Mouse (Mus musculus): ENCODE measurements at regions not wholly inside any gene's neighbourhood (a gene's known extent, or its start where the extent isn't known, plus 50 kb on each side); places are given as distances from the start of the nearest gene placed in this dataset.

- no peak for DNase-seq (ENCODE audit: low spot score)
Observed at GRCm38 (mm10) chr9:41834487-41835404, 289.4 kb downstream of the Sorl1 start.

GRCm38 (mm10) chr9:41833408-41833807 is 290.7 kb downstream of the Sorl1 start:
- no peak for DNase-seq (ENCODE audit: low spot score)

- no peak for DNase-seq (ENCODE audit: low spot score)
Observed at GRCm38 (mm10) chr9:41827356-41827755, 296.7 kb downstream of the Sorl1 start.

GRCm38 (mm10) chr9:41821401-41821800 is 302.7 kb downstream of the Sorl1 start:
- DNase-seq (ENCODE audit: low spot score): no peak

GRCm38 (mm10) chr9:41817740-41818461 is 306.2 kb downstream of the Sorl1 start:
- DNase-seq (ENCODE audit: low spot score): no peak

GRCm38 (mm10) chr9:41815921-41816320 is 308.2 kb downstream of the Sorl1 start:
- no peak for DNase-seq (ENCODE audit: low spot score)

- DNase-seq (ENCODE audit: low spot score): no peak
Observed at GRCm38 (mm10) chr9:41809291-41809690, 314.8 kb downstream of the Sorl1 start.

- no peak for DNase-seq (ENCODE audit: low spot score)
Observed at GRCm38 (mm10) chr9:41808791-41809190, 315.3 kb downstream of the Sorl1 start.

GRCm38 (mm10) chr9:41806289-41806621 is 317.8 kb downstream of the Sorl1 start:
- DNase-seq (ENCODE audit: low spot score): no peak

- DNase-seq (ENCODE audit: low spot score): no peak
Observed at GRCm38 (mm10) chr9:41805491-41806288, 318.4 kb downstream of the Sorl1 start.

GRCm38 (mm10) chr9:41804711-41805331 is 319.3 kb downstream of the Sorl1 start:
- DNase-seq (ENCODE audit: low spot score): no peak

- DNase-seq (ENCODE audit: low spot score): no peak
Observed at GRCm38 (mm10) chr9:41803680-41804460, 320.2 kb downstream of the Sorl1 start.

- DNase-seq (ENCODE audit: low spot score): no peak
Observed at GRCm38 (mm10) chr9:41801376-41801775, 322.7 kb downstream of the Sorl1 start.

GRCm38 (mm10) chr9:41792830-41793213 is 331.3 kb downstream of the Sorl1 start:
- no peak for DNase-seq (ENCODE audit: low spot score)

GRCm38 (mm10) chr9:41792173-41792829 is 331.8 kb downstream of the Sorl1 start:
- no peak for DNase-seq (ENCODE audit: low spot score)

GRCm38 (mm10) chr9:41791501-41792172 is 332.5 kb downstream of the Sorl1 start:
- no peak for DNase-seq (ENCODE audit: low spot score)

GRCm38 (mm10) chr9:41785131-41785530 is 339.0 kb downstream of the Sorl1 start:
- no peak for DNase-seq (ENCODE audit: low spot score)

- no peak for DNase-seq (ENCODE audit: low spot score)
Observed at GRCm38 (mm10) chr9:41772281-41772902, 351.7 kb downstream of the Sorl1 start.

GRCm38 (mm10) chr9:41771276-41771675 is 352.8 kb downstream of the Sorl1 start:
- DNase-seq (ENCODE audit: low spot score): no peak

- no peak for DNase-seq (ENCODE audit: low spot score)
Observed at GRCm38 (mm10) chr9:41768316-41768715, 355.8 kb downstream of the Sorl1 start.

Measured in testis, postnatal 14 days (tissue).